Mouse (Mus musculus) retina, postnatal 1 day (tissue): ENCODE measurements around the gene C2cd4b.

Experiments used
- DNase-seq: peaks from one replicate; pipeline ENCODE4 v3.0.0-alpha.2; 2012

Gene C2cd4b

GRCm38 (mm10) chr9:67759163-67759955 lies at the start of gene C2cd4b:
C2cd4b (plus strand) TSS chr9:67759437.
- DNase-seq: peak; percentile 80

- peak; percentile 83 for DNase-seq
Observed at GRCm38 (mm10) chr9:67711051-67711877, 48.0 kb upstream of the C2cd4b start.

GRCm38 (mm10) chr9:67712146-67712545 lies 47.1 kb upstream of the C2cd4b start:
- DNase-seq: no peak

- no peak for DNase-seq
Observed at GRCm38 (mm10) chr9:67717081-67717480, 42.2 kb upstream of the C2cd4b start.

GRCm38 (mm10) chr9:67718596-67718995 lies 40.6 kb upstream of the C2cd4b start:
- DNase-seq: peak; percentile 63

- no peak for DNase-seq
Observed at GRCm38 (mm10) chr9:67720150-67720549, 39.1 kb upstream of the C2cd4b start.

GRCm38 (mm10) chr9:67722378-67722777 lies 36.9 kb upstream of the C2cd4b start:
- DNase-seq: no peak

GRCm38 (mm10) chr9:67725196-67725595 lies 34.0 kb upstream of the C2cd4b start:
- DNase-seq: no peak

- no peak for DNase-seq
Observed at GRCm38 (mm10) chr9:67733716-67734115, 25.5 kb upstream of the C2cd4b start.

- peak; percentile 67 for DNase-seq
Observed at GRCm38 (mm10) chr9:67735426-67735825, 23.8 kb upstream of the C2cd4b start.

- no peak for DNase-seq
Observed at GRCm38 (mm10) chr9:67741256-67741655, 18.0 kb upstream of the C2cd4b start.

GRCm38 (mm10) chr9:67753411-67754182 lies 5.6 kb upstream of the C2cd4b start:
- DNase-seq: no peak

GRCm38 (mm10) chr9:67754713-67755112 lies 4.5 kb upstream of the C2cd4b start:
- DNase-seq: no peak

GRCm38 (mm10) chr9:67758686-67759085 lies 551 bp upstream of the C2cd4b start:
- peak; percentile 81 for DNase-seq

GRCm38 (mm10) chr9:67759956-67760764 lies 923 bp downstream of the C2cd4b start:
- DNase-seq: peak; percentile 86

GRCm38 (mm10) chr9:67760991-67761390 lies 1.8 kb downstream of the C2cd4b start:
- DNase-seq: no peak

- no peak for DNase-seq
Observed at GRCm38 (mm10) chr9:67763326-67763725, 4.1 kb downstream of the C2cd4b start.

GRCm38 (mm10) chr9:67766405-67766804 lies 7.2 kb downstream of the C2cd4b start:
- no peak for DNase-seq

- DNase-seq: no peak
Observed at GRCm38 (mm10) chr9:67766948-67767347, 7.7 kb downstream of the C2cd4b start.

- no peak for DNase-seq
Observed at GRCm38 (mm10) chr9:67768843-67769242, 9.6 kb downstream of the C2cd4b start.

- DNase-seq: no peak
Observed at GRCm38 (mm10) chr9:67769401-67769800, 10.2 kb downstream of the C2cd4b start.

- DNase-seq: no peak
Observed at GRCm38 (mm10) chr9:67771293-67771692, 12.1 kb downstream of the C2cd4b start.
